Mouse (Mus musculus) liver, adult 2 months (tissue): Measurements from ENCODE around the gene Hoxb4. TPM values are rescaled to one million over a fixed set of nuclear protein-coding genes. Genes with fewer than 3 reads are reported as not detected.

Experiments
- DNase-seq: peaks from one replicate; pipeline ENCODE4 v3.0.0-alpha.2; 2011; ENCODE audit warnings: low read depth, low spot score; ENCODE audit errors: extremely low read depth
- H3K27ac ChIP-seq: fragments of 200-500 bp; replicated peaks from 2 replicates; pipeline ENCODE4 v1.5.1; 2012; ENCODE audit warnings: low read depth, mild to moderate bottlenecking, control low read depth, inconsistent platforms, low read length; ENCODE audit not compliant: insufficient read depth
- H3K27me3 ChIP-seq: fragments of 200-500 bp; 2 replicates; pipeline ENCODE4 v1.6.1; 2012; ENCODE audit warnings: mild to moderate bottlenecking, moderate library complexity, low read length, inconsistent platforms; ENCODE audit not compliant: control insufficient read depth, insufficient read depth
- H3K36me3 ChIP-seq: fragments of 200-500 bp; 2 replicates; pipeline ENCODE4 v1.6.1; 2012; ENCODE audit warnings: low read length, inconsistent platforms; ENCODE audit not compliant: control insufficient read depth, insufficient read depth
- H3K4me1 ChIP-seq: fragments of 200-500 bp; 2 replicates; pipeline ENCODE4 v1.6.1; 2011; ENCODE audit warnings: low read length; ENCODE audit not compliant: control insufficient read depth, insufficient read depth
- H3K4me3 ChIP-seq: fragments of 200-500 bp; 2 replicates; pipeline ENCODE4 v1.5.1; 2011; ENCODE audit warnings: low read depth, mild to moderate bottlenecking, control low read depth, low read length, moderate library complexity; ENCODE audit not compliant: insufficient read depth
- H3K79me2 ChIP-seq: fragments of 200-500 bp; 2 replicates; pipeline ENCODE4 v1.6.1; 2012; ENCODE audit warnings: inconsistent platforms, mild to moderate bottlenecking, low read length, moderate library complexity; ENCODE audit not compliant: control insufficient read depth, insufficient read depth
- H3K9ac ChIP-seq: fragments of 200-500 bp; 2 replicates; pipeline ENCODE4 v1.6.1; 2012; ENCODE audit warnings: low read depth, mild to moderate bottlenecking, control low read depth, inconsistent platforms, low read length
- CTCF ChIP-seq: fragments of 200-500 bp; IDR thresholded peaks from 2 replicates; pipeline ENCODE4 v1.5.1; 2011; ENCODE audit warnings: low read depth, low read length, control low read depth
- POLR2A ChIP-seq: fragments of 200-500 bp; IDR thresholded peaks from 2 replicates; pipeline ENCODE4 v1.6.1; 2011; ENCODE audit warnings: low read length, control low read depth; ENCODE audit not compliant: insufficient read depth; ENCODE audit errors: extremely low read depth
- WGBS: fragments of 180-500 bp; shearing (Covaris S2); methylation state at CpG from one replicate; pipeline ENCODE4 v1.1.7; 2018; 5-methylcytosine and 5-hydroxymethylcytosine counted together
- polyA plus RNA-seq: library from polyadenylated mRNA; depleted of rRNA; stranded (reverse); fragments of >200 nt; gene quantifications from 2 replicates; pipeline ENCODE4 v1.2.3, GENCODE M21; 2012
- total RNA-seq: library from RNA; depleted of rRNA; stranded (reverse); fragments of >200 nt; gene quantifications from 2 replicates; pipeline ENCODE4 v1.2.3, GENCODE M21; 2014

The Hoxb4 gene
- total and polyA plus RNA-seq, 2 experiments = 0.37 to 0.91 TPM

DNA sequence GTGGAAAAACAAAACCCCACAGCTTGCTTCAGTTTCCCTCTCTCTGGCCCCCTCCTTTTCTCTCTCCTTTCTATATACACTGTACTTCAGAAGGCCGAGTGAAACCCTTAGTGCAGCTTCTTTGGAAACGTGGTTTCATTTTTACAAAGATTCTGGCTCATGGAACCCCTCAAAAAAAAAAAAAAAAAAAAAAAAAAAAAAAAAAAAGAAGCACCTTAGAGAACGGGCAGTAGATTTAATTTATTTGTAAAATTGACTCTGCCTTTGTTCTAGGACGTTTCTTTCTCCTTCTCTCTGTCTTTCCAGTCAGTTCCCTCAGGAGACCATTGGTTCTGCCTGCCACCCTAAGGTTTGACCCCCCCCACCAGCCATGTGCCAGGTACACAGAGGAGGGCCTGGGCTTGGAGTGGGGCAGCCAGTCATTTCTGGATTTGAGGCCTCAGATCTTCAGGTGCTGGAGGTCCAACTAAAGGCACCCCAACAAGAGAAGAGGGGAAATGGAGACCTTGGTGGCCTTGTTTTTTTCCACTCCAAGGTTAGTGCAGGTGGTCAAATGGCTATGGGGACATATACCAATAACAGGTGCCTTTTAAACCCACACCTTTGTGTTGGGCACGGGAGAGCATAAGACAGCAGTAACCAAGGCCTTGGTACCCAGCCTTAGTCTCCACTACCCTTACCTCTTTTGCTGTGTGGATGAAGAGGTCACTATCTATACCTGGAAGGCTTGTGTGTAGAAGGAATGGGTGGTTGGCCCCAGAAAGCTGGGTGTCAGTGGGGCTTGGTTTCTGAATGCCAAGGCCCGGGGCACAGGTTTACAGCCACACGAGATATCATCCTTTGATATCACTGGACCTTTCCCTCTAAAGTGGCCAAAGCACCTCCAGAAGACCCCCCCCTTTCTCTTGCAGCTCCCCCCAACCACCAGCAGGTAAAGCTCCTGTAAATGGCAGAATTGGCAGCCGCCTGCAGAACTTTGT is 37.4 kb upstream of the Hoxb4 start:
- H3K79me2 ChIP-seq = no peaks in the 10 kb centered on the region
- H3K4me1 ChIP-seq = peaks cover 3% of the 10 kb centered on the region; the same call in 1 of the 2 replicates
- no peak overlapping the region for H3K4me3 ChIP-seq
- TF ChIP-seq POLR2A (no peak), CTCF (no peak)
- no peak for DNase-seq
- peaks cover 39% of the 10 kb centered on the region for H3K27me3 ChIP-seq
- no peaks in the 10 kb centered on the region for H3K36me3 ChIP-seq
- WGBS = 27% methylated on average over 8 of the region's 8 CpGs
- H3K9ac ChIP-seq = no peak overlapping the region
- no peak overlapping the region for H3K27ac ChIP-seq

DNA sequence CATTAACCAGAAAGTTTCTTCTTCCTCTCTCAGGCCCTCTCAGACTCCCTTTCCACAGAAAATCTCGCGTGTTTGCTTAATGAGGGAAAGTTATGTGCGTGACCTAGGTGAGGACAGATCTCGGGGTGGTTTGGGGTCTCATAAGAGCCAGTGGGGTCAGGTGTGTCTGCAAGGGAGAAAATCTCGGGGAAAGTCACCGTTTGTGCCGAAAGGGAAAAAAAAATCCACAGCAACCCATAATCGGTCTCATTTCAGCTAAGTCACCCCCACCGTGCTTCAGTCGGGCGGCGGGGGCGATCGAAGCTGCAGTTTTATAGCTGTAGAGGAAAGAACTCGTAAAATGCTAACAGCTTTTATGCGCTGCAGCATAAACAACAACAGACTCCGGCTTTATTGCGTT is 36.7 kb upstream of the Hoxb4 start:
- Histone ChIP-seq H3K79me2 (no peaks in the 10 kb centered on the region), H3K36me3 (no peaks in the 10 kb centered on the region), H3K9ac (no peak overlapping the region), H3K27me3 (peaks cover 39% of the 10 kb centered on the region), H3K4me1 (peaks cover 3% of the 10 kb centered on the region; the same call in 1 of the 2 replicates), H3K4me3 (no peak overlapping the region), H3K27ac (no peak overlapping the region)
- WGBS = 20% methylated on average over 18 of the region's 18 CpGs
- TF ChIP-seq POLR2A = no peak
- TF ChIP-seq CTCF = no peak
- no peak for DNase-seq

DNA sequence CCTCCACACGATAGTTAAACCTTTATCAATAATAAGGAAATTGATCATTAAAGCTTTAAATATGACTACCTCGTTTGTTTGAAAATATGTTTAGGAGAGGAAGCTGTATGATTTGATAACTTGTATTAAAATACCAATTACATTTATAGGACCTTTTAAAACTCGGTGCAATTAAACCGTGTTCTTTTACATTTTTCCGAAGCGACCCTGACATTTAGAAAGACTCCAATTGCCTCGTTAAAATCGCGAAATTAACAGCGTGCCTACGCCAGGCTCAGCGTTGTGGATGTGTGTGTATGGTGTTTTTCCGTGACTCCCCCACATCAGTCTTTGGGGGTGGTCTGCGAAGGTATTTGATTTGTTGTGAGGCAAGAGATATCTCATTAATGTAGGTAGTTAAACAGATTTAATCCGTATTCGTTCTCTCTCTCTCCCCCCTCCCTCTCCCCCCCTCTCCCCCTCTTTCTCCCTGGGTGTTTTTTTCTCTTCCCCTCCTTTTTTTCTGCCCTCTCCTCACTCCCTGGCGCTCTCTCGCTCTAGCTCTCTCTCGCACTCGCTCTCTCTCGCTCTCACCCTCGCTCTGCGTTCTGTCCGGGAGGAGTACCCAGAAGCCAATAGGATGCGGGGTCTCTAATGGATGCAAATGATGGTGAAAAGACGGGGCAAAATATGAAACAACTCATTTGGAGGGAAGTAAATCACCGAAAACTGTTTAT is 36.1 kb upstream of the Hoxb4 start, which contains the start of gene Hoxb8:
Gene Hoxb8, plus strand, starts transcription at position 51 of the 716 bp plus-strand sequence.
- DNase-seq = no peak
- no peak for TF ChIP-seq POLR2A
- no peak for TF ChIP-seq CTCF
- H3K79me2 ChIP-seq = no peaks in the 10 kb centered on the region
- WGBS = 10% methylated on average over 27 of the region's 27 CpGs
- H3K4me1 ChIP-seq = peaks cover 3% of the 10 kb centered on the region; the same call in 1 of the 2 replicates
- H3K4me3 ChIP-seq = no peak within 1 kb of the TSS
- H3K9ac ChIP-seq = no peak within 1 kb of the TSS
- H3K36me3 ChIP-seq = no peaks in the 10 kb centered on the region
- peaks cover 40% of the 10 kb centered on the region for H3K27me3 ChIP-seq
- H3K27ac ChIP-seq = no peak within 1 kb of the TSS

DNA sequence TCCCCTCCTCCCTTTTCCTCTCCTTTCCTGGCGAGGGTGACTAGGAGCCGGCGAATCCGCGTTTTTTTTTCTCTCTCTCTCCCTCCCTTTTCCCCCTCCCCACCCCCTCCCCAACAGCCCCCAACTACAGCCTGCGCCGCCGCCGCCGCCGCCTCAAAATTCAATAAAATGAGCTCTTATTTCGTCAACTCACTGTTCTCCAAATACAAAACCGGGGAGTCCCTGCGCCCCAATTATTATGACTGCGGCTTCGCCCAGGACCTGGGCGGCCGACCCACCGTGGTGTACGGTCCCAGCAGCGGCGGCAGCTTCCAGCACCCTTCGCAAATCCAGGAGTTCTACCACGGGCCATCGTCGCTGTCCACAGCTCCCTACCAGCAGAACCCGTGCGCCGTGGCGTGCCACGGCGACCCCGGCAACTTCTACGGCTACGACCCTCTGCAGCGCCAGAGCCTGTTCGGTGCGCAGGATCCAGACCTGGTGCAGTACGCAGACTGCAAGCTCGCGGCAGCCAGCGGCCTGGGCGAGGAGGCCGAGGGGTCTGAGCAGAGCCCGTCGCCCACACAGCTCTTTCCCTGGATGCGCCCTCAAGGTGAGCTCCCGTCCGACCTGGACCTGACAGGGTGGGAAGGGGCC is 35.2 kb upstream of the Hoxb4 start:
- no peaks in the 10 kb centered on the region for H3K79me2 ChIP-seq
- WGBS = 8% methylated on average over 49 of the region's 49 CpGs
- H3K4me1 ChIP-seq = peaks cover 3% of the 10 kb centered on the region; the same call in 1 of the 2 replicates
- H3K9ac ChIP-seq = no peak overlapping the region
- DNase-seq = no peak
- H3K4me3 ChIP-seq = no peak overlapping the region
- no peak overlapping the region for H3K27ac ChIP-seq
- TF ChIP-seq CTCF (no peak), POLR2A (no peak)
- H3K36me3 ChIP-seq = no peaks in the 10 kb centered on the region
- peaks cover 44% of the 10 kb centered on the region for H3K27me3 ChIP-seq

DNA sequence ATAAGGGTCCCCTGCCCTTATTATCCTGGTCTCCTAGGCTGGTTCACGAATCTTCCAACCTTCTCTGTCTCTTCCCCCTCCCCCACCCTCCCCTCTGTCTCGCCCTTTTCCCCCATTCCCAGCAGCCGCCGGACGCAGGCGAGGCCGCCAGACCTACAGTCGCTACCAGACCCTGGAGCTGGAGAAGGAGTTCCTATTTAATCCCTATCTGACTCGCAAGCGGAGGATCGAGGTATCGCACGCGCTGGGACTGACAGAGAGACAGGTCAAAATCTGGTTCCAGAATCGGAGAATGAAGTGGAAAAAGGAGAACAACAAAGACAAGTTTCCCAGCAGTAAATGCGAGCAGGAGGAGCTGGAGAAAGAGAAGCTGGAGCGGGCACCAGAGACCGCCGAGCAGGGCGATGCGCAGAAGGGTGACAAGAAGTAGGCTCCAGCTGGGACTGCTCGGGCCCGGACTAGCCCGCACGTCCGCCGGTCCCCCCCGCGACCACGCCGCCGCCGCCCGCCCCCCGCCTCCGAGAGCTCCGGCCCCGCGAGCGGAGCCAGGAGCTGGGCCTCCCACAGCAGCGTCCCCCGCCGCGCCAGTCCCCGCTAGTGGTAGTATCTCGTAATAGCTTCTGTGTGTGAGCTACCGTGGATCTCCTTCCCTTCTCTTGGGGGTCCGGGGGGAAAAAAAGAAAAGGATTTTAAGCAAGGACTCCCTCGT is 33.9 kb upstream of the Hoxb4 start:
- H3K27me3 ChIP-seq = peaks cover 41% of the 10 kb centered on the region
- no peaks in the 10 kb centered on the region for H3K36me3 ChIP-seq
- H3K4me1 ChIP-seq = peaks cover 3% of the 10 kb centered on the region; the same call in 1 of the 2 replicates
- no peak for TF ChIP-seq POLR2A
- TF ChIP-seq CTCF = peak; percentile 30; the same call in 1 of the 2 replicates
- no peak overlapping the region for H3K27ac ChIP-seq
- peak overlapping the region; percentile 54 for H3K4me3 ChIP-seq
- peak overlapping the region; percentile 42 for H3K9ac ChIP-seq
- 2% methylated on average over 49 of the region's 49 CpGs for WGBS
- no peaks in the 10 kb centered on the region for H3K79me2 ChIP-seq
- no peak for DNase-seq
